Mouse (Mus musculus): Measurements from ENCODE around the gene Jmjd1c.

GRCm38 (mm10) chr10:67047712-67048645 is 47.9 kb upstream of the Jmjd1c start:
- TF ChIP-seq CTCF (IDR thresholded peaks at IDR 0.05) (no peak), POLR2A (IDR thresholded peaks at IDR 0.05; ENCODE audit: insufficient read depth, low read depth, low read length) (no peak), EP300 (IDR thresholded peaks at IDR 0.05; ENCODE audit: insufficient read depth, low read depth, low read length) (no peak)

Measured in heart, adult 2 months (tissue).